Mouse (Mus musculus) spleen, postnatal 14 days (tissue): ENCODE measurements around the gene Araf.
"Not testable (repeated sequence)": the region's sequence is repeated elsewhere in the genome, so short reads cannot be mapped to it uniquely, and the experiment has no call there.

Experiments used
- DNase-seq, 2 experiments: peaks; one replicate each; pipeline ENCODE4 v3.0.0; 2021 to 2022; ENCODE audit warnings: low spot score in 2 of 2

Araf gene

DNA sequence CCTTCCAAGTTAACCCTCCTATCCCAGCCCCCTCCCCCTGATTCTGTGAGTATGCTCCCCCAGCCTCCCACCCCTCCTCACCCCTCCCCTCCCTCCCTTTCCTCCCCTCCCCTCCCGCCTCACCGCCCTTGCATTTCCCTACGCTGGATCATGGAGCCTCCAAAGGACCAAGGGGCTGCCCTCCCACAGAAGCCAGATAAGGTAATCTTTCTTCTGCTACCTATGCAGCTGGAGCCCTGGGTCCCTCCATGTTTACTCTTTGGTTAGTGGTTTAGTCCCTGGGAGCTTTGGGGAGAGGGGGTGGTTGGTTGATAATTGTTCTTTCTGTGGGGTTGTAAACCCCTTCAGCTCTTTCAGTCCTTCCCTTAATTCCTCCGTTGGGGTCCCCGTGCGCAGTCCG lies at the start of gene Araf:
Gene Araf, plus strand, starts transcription at position 134 of the 400 bp plus-strand sequence.
- DNase-seq: no peak

DNA sequence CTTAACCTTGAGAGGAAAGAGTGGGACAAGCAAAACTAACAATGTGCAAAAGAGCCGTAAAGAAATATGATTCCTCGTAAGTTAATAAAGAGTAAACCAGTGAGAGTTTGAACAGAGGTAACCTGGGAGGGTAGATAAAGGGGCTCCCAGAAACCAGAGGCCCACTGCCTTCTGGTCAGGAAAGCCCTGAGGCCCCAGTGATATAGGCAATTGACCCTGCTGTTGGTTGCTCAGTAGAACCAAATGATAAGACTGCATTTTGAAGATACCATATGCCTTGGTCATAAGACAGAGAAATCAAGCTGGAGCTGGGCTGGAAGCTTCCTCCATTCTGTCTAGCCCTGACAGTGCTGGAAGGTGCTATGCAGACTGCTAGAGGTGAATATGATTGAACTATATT lies 48.8 kb upstream of the Araf start:
- DNase-seq: no peak

DNA sequence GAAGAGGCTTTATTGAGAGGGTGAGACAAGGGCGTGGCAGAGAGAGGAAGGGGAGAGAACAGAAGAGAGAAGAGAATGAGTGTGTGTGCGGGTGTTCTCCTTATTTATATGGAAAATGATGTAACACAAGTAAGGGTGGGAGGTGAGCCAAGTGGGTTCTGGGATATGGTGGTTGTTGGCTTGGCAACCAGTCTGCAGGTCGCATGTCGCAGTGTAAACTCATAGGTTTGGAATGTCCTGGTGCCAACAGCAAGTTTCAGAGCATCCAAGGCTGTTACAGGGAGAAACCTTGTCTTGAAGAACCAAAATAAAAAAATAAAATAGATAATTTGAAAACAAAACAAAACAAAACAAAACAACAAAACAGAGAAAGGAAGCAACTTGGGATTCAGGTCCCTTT lies 36.4 kb upstream of the Araf start:
- DNase-seq: no peak

DNA sequence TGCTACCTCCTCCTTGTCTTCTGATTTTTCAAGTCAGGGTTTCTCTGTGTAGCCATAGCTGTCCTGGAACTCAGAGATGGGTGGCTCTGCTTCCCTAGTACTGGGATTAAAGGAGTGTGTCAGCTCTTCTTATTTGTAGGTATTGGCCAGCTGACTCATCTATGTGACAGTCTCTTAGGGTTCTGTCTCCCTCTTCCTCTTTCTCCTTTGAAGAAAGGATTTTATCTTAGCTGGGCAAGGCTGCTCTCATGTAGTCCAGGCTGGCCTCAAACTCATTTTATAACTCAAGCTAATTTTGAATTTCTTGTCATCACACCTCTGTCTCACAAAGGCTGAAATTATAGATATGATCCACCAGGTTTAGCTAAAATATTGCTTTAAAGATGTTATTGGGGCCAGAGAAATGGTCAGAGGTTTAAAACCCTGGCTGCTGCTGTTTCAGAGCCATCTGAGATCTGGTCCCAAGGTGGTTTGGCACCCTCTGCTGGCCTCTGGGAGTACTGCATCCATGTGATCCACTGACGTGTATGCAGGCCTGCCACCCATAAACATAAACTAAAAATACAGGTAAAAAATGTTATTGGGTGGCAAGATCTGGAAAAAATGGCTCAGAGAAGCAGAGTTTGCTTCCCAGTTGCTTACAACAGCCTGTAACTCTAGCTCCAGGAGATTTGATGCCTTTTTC lies 26.8 kb upstream of the Araf start:
- DNase-seq: peak; percentile 62 to 80

DNA sequence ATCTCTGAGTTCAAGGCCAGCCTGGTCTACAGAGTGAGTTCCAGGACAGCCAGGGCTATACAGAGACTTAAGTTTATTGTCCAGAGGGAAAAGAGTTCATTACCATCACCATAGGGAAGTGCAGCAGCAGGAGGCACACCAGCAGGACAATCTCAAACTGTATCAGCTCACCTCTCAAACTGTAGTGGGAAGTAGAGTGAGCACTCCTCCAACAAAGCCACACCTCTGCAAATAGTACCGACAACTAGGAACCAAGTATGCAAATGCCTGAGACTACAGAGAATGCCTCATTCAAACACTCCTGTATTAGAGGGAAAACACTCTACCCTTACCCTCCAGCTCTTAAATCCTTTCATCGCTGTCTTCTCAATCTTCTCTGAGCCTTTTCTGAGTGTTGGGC lies 25.9 kb upstream of the Araf start:
- DNase-seq: no peak

DNA sequence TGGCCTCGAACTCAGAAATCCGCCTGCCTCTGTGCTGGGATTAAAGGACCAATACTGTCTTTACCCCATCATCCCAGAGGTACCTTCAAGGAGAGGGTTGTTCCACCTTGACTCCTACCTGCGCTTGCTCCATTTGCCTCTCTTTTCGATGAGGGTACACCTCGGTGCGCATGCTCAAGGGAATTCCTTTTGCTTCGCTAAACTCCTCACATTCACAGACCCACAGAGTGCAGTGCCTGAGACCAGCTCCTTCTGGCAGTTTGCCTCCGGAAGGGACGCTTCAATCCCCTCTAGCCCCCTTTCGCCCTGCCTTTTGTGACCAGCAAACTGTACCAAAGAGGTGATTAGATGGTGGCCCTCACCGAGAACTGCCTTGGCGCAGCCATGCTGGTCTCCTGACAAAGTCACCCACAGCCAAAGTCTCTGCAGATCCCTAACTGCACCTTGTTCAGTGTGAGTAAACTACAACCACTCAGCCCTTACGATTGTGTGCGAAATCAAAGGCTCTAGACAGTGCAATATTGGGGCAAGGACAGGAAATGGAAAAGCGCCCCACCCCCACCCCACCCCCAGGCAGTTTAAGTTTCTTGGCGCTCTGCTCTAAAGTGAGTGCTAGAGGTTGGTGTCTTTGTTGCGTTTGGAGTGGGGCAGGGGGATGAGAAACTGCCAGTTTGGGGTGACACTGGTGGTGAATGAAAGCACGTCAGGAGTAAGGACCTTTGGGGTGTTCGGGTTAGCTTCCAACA lies 22.2 kb upstream of the Araf start:
- no peak for DNase-seq

DNA sequence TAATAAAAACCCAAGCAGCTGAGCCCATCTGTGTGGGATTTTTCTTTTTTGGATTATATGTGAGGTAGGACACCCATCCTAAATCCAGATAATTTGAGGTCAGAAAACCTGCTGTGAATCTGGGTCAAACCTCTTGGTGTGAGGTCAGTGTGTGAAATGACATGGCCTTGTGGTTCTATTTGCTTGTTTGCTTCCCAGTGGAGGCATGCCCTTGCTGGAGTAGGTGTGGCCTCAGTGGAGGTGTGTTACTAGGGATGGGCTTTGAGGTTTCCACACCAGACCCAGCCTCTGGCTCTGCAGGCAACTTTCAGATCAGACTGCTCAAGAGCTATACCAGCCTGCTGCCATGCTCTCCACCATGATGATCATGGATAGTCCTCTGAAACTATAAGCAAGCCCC lies 20.0 kb upstream of the Araf start:
- no peak for DNase-seq

DNA sequence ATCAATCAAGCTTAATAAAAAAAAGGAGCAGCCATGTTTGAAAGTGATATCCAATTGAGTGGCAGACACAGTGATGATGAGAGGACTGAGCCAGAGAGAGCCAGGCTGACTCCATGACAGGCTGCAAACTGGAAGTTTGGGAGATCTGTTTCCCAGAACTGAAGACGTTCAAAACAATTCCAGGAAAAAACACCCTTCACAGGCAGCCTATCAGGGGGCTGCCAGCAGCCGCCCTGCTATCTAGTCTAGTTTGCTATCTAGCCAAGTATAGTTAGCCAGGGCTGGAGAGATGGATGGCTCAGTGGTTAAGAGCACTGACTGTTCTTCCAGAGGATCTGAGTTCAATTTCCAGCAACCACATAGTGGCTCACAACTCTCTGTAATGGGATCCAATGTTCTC lies 10.3 kb upstream of the Araf start:
- DNase-seq: no peak

DNA sequence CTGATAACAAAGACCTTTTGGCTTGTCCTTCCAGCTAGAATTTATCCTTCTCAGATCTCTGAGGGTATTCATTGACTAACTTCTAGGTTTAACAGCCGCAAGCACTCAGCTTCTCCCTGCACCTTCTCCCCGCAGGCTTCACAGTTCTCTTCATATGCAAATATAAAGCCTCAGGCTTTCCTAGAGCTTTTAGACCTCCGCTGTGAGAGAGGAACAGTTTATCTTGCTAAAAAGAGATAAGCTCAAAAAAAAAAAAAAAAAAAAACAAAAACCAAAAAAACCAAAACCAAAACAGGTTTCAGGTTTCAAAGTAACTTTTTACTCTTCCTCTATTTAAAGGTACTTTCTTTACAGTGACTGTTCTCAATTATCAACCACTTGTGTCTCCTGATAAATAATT lies 5.2 kb upstream of the Araf start:
- no peak for DNase-seq

DNA sequence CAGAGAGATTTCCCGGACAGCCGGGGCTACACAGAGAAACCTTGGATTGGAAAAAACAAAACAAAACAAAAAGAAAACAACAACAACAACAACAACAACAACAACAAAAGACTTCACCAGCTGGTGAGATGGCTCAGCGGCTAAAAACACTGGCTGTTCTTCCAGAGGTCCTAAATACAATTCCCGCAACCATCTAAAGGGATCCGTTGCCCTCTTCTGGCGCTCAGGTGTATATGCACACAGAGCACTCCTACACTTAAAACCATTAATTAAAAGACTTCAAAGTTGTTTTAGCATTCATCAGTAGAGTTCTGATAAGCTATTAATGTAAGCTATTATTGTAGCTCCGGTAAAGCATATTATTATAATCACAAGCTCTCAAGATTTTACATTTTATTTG lies 4.4 kb upstream of the Araf start:
- no peak for DNase-seq

DNA sequence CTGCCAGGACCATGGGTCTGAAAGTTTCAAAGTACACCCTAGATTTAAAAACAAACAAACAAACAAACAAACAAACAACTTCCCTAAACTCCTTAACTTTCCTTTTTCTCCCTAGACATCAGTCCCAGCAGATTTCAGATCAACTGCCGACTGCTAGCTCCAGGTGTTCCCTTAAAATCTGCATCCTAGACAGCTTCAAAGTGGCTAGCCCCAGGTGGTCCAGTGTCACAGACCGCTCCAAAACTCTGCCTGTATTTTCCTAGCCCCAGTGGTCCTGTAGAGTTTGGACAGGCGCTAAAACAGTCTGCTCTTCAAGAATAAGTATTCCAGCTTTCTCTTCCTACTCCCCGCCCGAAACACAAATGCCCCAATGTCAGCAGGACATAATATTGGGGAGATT lies 3.4 kb upstream of the Araf start:
- DNase-seq: no peak

DNA sequence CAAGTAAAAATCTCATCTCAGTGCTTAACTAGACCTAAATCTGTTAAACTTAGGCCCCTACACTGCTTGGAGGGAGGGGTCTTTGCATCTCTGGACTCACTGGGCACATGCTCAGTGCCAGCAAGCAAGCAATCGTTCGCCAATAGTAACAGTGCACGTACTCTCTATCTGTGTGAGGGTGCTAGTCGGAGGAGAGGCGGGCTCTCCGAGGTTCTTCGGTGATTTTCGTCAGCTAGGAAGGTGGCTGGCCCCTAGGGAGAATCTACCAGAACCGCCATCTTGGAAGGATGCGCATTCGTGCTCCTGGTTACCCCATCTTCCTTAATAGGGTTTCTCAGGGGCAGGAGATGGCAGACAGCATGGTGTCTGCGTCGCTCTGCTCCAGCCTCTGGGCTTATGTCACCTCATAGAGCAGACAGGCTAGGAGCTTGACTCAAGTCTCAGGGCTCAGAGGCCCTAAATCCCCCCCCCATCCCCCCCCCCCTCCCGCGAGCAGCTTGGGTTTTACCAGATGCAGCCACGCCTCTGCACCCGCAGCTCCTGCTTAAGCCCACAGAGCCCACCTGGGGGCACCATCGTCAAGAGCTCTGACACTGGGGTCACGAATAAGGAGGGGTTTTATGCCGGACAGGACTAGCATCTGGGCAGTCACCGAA lies 655 bp downstream of the Araf start:
- DNase-seq: peak; percentile 27 to 41

DNA sequence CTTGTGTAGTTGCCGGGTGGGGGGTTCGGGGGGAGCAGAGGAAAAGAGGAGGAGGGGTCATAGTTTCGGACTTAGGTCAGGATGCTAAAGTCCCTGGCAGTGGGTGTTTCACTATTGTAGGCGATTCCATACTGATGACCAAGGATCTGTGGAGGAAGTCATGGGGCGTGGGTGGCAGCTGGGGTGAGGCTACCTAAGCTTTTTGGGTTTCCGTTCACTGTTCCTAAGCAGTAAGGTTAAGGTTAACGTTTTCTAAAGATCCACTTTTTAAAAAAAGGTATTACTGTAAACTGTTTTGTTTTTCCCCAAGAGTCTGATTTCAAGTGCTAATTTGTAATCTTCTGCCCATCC lies 1.2 kb downstream of the Araf start:
- no peak for DNase-seq

DNA sequence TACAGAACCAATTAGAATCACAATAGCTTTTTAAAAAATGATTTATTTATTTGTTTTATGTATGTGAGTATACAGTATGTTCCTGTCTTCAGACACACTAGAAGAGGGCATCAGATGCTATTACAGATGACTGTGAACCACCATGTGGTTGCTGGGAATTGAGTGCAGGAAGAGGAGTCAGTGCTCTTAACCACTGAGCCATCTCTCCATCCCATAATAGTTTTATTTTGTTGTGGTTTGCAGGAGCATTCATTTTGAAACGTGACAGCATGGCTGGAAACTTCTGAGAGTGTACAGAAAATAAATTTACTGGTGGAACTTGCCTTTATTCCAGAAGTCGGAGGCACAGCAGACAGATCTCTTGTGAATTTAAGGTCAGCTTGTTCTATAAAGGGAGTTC lies 3.8 kb downstream of the Araf start:
- no peak for DNase-seq

DNA sequence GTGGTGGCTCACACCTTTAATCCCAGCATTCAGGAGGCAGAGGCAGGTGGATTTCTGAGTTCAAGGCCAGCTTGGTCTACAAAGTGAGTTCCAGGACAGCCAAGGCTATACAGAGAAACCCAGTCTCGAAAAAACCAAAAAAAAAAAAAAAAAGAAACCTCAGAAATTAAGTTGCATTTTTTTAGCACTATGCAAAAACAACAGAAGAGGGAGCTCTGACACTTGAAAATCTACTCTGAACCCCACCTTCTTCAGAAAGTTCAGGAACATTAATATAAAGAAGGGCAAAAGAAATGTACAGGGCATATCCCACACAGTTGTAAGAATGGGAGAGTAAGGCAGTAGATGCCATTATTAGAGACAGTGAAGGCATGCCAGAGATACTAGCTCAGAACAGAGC lies 6.7 kb downstream of the Araf start:
- DNase-seq: not testable (repeated sequence)

DNA sequence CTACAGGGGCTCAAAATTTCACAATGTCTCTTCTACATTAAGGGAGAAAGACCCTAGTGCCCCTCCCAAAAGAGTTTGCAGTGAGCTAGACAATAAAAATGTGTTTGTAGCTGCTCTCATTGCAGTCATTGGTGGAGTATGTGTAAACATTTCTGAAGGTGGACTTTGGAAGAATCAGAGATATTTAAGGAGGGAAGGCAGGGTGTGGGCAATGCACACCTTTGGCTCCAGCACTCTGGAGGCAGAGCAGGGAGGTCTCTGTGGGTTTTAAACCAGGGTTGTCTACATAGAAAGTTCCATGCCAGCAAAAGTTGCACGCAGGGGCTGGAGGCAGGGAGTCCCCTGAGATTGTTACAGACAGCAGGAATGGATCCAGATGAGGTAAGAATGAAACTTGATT lies 8.7 kb downstream of the Araf start:
- no peak for DNase-seq

DNA sequence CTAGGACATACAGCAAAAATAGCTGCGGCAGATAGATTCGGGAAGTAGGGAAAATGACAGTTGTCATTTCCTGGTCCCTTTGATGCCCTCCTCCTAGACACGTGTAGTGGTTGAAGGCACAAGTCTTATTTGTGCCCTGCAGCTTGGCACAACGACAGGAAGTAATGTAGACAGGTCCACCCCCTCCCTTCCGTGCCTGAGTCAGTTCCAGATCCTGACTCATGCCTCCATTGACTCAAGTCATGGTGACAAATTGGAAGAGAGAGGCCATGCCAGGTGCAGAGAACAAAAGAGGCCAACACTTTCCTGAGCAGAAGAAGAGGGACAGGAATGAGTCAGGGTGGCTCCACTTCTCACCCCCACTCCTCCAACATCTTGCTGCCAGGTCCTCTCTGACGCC lies 19.4 kb downstream of the Araf start:
- DNase-seq: no peak

DNA sequence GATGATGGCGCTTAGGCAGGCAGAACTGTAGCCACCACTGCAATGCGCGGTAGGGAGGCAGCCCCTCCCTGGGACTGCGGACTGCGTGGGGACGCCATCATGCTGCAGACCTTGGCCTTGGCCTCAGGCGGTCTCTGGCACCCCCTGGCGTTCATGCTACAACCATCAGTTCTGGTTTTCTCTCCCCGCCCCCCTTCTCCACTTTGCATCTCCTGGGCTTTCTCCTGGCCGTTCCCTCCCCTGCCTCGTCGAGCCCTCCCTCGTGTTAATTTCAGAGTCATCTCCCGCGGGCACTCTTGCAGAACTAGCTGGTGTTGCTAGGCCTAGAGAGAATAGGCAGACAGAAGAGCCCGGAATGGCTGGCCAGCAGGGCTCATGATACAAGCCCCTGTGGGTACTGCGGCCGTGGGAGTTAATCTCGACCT lies 21.6 kb downstream of the Araf start:
- peak; percentile 49 to 70 for DNase-seq

DNA sequence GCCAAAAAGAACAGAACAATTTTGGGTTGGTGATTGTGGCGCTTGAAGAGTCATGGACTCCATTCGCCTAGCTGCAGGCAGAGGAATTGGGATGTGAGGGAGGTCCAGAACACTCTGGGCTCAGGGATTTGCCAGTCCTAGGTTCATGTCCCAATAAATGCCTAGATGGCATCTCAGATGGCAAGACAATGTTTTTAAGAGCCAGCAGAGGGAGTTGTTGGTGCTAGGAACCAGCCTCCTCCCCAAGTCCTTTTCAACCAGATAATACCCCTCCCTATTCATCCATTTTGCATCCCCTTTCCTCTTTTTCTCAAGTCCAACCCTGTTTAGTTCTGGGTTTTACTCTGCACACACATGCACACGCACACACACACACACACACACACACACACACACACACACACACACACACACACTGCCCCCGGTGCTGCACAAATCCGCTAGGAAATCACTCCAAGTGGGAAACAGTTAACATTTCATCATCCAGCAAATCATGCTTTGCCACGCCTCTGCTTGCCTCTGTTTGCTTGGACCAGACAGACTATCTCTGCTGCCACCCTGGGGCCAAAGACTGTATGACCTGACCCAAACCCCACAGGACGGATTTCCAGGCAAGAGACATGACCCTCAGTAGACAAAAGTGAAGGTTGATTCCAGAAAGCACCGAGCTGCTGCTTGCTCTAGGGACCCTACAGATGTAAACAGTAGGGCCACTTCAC lies 22.3 kb downstream of the Araf start:
- DNase-seq: peak in 1 of 2 experiments; percentile 14

DNA sequence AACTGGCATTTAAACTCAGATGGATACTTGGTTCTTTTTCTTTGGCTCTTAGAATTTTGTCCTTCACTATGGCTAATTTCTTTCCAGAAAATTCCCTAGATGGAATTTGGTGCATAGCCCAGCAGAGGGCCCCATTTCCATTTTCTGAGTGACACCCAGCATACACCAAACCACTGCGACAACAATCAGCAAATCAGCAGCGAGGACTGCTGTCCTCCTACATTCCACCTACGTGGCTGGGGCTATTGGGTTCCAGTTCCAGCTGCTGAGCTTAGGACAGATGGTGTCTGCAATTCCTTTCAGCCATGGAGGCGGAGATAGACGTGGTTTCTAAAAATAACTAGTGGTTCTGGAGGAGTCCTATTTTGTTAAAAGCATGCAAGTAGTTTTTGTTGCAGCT lies 31.3 kb downstream of the Araf start:
- no peak for DNase-seq

DNA sequence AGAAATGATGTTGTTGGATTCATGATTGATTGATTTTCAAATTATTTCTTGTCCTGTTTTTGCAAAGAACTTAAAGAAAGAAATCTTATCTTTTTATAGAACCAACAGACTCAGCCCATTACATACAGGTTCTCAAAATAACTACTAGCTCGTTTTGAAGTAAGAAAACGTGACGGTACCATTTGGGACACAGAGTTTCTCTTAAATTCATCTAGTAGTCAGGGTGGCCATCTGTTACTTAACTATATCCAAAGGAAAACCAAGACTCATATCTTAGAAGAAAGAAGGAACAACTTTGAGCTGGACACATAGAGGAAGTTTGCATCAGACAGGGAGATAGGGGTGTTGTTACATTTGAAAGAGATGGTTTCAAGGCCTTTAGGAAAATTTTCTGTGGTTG lies 49.6 kb downstream of the Araf start:
- no peak for DNase-seq

DNA sequence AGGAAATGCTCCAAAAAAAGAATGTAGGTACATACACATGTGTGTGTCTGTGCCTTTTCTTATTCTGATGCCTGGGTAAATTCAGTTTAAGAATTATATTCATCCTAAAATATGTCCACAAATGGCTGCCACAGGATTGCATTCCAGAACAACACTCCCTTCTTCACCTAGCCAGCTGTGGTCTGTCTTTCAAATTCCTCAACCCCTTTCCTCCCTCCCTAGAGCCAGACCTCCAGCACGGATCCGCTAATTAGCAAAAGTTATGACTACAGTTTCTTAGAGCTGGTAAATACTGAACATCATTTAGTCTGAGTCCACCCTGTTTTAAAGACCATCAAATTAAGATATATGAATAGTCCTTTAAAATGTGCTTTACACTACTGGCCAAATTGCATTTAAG lies 50.2 kb downstream of the Araf start:
- no peak for DNase-seq
